Mouse (Mus musculus) hindlimb bud, embryonic 11.5 days (tissue): Measurements from ENCODE around the gene Adh7.
A peak's percentile ranks its signal among the peaks of the same experiment; 100 is the strongest.

ENCODE experiments used
- DNase-seq: peaks from one replicate; pipeline ENCODE4 v3.0.0-alpha.2; 2012; ENCODE audit warnings: low read depth, low spot score; ENCODE audit errors: extremely low spot score

The Adh7 gene

DNA sequence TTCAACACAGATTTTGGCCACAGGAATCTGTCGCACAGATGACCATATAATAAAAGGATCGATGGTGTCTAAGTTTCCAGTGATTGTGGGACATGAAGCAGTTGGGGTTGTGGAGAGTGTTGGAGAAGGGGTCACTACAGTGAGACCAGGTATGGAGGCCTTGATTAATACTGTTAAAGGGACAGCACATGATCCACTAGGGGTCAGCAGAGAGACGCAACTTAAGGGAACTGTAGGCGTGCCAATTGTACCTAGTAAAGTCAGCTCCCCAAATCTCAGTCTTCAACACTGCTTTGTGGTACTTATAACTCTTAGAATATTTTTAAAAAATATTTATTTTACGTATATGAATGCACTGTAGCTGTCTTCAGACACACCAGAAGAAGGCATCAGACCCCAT, 5.4 kb downstream of the Adh7 start:
- DNase-seq: peak; percentile 63

- DNase-seq: no peak
These were observed 6.9 kb downstream of the Adh7 start for GRCm38 (mm10) chr3:138224363-138224954.

- no peak for DNase-seq
These were observed 7.8 kb downstream of the Adh7 start for GRCm38 (mm10) chr3:138225331-138225730.

DNA sequence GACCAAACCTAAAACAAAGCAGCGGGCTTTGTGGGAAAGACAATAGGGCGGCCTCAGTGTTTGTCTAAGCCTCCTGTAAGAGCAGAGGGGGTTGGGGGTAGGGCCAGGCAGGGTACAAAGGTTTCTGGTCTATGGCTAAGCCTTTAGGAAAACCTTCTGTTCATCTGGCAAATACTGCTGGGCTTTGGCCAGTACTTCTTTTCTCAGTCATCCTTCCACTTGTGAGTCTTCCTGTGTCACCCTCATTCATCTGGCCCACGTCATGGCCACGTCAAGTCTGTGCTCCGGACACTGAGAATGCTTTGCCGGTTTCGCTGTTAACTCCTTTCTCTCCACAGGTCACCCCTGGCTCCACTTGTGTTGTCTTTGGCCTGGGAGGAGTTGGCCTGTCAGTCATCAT, 8.3 kb downstream of the Adh7 start:
- no peak for DNase-seq

GRCm38 (mm10) chr3:138226476-138226875, 8.9 kb downstream of the Adh7 start:
- DNase-seq: no peak

- DNase-seq: no peak
These were observed 9.5 kb downstream of the Adh7 start for GRCm38 (mm10) chr3:138227082-138227481.

- DNase-seq: no peak
These were observed 10.2 kb downstream of the Adh7 start for GRCm38 (mm10) chr3:138227782-138228181.

GRCm38 (mm10) chr3:138229448-138229847, 11.9 kb downstream of the Adh7 start:
- no peak for DNase-seq

GRCm38 (mm10) chr3:138230266-138230665, 12.7 kb downstream of the Adh7 start:
- DNase-seq: no peak

- DNase-seq: no peak
These were observed 14.0 kb downstream of the Adh7 start for GRCm38 (mm10) chr3:138231531-138231930.

GRCm38 (mm10) chr3:138236546-138237163, 19.1 kb downstream of the Adh7 start:
- no peak for DNase-seq

GRCm38 (mm10) chr3:138238046-138238445, 20.5 kb downstream of the Adh7 start:
- no peak for DNase-seq

DNA sequence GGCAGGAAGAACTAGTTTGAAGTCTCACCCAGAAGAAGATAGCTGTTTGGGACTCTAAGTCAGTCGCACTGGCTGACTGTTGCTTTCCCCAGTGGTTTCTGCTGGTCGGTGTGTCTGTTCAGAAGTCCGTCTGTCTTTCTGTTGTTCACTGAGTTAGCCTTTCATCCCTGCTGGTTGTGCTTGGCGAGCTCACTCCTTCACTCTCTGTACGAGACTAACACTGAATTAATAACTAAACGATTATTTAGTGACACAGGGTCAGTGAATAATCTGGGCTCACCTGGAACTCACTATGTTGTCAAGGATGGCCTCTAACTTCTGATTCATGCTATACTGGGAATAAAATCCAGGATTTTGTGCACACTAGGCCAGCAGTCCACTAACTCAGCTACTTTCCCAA, 21.9 kb downstream of the Adh7 start:
- DNase-seq: no peak

GRCm38 (mm10) chr3:138240411-138240810, 22.9 kb downstream of the Adh7 start:
- DNase-seq: no peak

- no peak for DNase-seq
These were observed 23.4 kb downstream of the Adh7 start for GRCm38 (mm10) chr3:138240942-138241341.

- no peak for DNase-seq
These were observed 23.8 kb downstream of the Adh7 start for GRCm38 (mm10) chr3:138241371-138241770.

- no peak for DNase-seq
These were observed 24.6 kb downstream of the Adh7 start for GRCm38 (mm10) chr3:138242021-138242726.

DNA sequence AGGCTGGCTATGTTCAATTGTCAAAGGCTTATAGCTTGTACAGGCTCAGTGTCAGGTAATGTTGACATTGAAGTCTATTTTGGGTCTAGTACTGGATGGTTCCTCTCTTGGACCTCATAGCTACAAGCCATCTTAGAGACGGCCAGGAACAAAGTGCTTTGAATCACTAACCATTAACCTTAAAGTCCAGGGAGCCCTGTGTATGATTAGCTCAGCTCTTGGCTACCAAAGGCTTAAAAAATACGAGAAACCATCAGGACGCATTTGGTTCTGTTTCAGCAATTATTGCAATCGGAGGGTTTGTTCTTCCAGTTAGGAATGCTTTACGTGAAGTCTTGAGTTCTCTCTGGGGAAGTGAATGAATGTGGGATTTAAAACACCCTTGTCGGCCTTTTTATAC, 25.4 kb downstream of the Adh7 start:
- no peak for DNase-seq

DNA sequence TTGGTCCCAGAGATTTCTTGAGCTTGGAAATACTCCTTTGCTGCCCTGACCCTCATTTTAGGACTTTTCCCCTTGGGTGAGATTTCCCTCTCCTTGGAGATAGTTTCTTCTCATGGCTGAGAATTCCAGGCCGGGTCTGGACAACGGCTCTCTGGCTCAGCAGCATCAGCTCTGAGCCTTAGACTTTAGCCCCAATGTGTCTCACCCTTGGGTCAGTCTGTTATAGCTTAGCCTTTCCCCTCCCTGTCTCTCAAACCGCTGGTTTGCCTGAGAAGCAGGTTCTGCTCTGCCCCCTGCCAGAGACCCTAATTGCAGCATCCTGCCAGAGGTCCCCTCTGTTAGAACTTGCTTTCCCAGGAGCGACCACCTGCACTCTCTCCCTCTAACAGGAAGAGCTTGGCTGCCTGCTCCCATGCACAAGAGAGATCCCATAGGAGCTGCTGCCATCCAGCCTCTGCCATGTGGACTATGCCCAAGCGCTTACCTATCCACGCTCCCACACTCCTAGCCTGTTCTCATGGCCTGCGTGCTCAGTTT, 26.8 kb downstream of the Adh7 start:
- no peak for DNase-seq

DNA sequence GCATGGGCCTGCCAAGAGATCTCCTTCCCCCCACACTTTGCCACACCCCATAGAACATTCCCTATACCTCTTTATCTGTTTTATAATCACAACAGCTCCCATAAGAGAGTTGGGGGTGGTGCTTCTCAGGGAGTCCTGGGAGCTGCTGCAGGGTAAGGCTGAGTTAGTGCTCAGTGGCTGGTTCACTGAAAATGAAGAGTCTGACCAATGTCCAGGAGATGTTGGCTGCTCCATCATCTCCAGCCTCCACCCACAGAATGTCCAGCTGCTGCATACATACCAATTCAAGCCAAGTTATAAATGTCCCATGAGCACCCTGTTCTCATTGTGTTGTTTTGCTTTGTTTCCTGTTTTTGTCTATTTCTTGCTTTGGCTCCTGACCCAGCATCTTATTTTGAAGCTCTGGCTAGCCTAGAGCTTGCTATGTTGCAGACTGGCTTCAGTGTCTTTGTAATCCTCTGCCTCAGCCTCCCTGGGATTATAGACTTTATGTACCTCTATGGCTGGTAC, 29.0 kb downstream of the Adh7 start:
- no peak for DNase-seq

- no peak for DNase-seq
These were observed 29.7 kb downstream of the Adh7 start for GRCm38 (mm10) chr3:138247241-138247640.

- no peak for DNase-seq
These were observed 30.5 kb downstream of the Adh7 start for GRCm38 (mm10) chr3:138248011-138248410.
